Mouse (Mus musculus) embryo, embryonic 11.5 days (tissue): ENCODE measurements around the gene Gm44502.
"Not testable (repeated sequence)": the region's sequence is repeated elsewhere in the genome, so short reads cannot be mapped to it uniquely, and the experiment has no call there.

Experiments
- DNase-seq: peaks from one replicate; pipeline ENCODE4 v3.0.0-alpha.2; 2012; ENCODE audit warnings: low read depth, low spot score

The Gm44502 gene

DNA sequence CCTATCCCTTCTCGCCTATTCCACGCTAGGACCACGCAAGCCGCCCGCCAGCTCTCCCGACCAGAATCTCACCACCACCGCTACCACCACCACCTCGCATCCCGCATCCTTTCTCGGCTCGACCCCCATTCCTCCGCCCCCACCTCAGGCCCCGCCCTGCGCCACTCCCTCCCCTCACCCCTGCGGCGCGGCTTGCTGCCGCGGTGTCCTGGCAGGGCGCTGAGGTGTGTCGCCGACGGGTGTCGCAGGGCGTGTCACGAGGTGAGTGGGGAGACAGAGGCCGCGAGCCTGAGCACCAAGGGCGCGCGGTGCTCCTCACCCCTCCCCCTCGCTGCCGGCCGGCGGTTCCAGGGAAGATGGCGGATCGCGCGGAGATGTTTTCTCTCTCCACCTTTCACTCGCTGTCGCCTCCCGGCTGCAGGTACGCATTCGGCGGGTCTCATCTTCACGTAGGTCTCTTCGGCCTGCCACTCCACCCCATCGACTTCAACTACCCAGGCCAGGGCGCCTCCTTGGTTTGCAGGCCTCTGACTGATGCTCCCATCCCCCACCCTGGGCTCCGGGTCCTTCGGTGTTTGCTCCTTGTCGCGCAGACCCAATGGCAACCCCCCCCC lies 24.5 kb upstream of the Gm44502 start, which contains the start of gene Mapk8ip2:
Gene Mapk8ip2 (plus strand): TSS at position 49 of the 614 bp plus-strand sequence.
- no peak for DNase-seq

DNA sequence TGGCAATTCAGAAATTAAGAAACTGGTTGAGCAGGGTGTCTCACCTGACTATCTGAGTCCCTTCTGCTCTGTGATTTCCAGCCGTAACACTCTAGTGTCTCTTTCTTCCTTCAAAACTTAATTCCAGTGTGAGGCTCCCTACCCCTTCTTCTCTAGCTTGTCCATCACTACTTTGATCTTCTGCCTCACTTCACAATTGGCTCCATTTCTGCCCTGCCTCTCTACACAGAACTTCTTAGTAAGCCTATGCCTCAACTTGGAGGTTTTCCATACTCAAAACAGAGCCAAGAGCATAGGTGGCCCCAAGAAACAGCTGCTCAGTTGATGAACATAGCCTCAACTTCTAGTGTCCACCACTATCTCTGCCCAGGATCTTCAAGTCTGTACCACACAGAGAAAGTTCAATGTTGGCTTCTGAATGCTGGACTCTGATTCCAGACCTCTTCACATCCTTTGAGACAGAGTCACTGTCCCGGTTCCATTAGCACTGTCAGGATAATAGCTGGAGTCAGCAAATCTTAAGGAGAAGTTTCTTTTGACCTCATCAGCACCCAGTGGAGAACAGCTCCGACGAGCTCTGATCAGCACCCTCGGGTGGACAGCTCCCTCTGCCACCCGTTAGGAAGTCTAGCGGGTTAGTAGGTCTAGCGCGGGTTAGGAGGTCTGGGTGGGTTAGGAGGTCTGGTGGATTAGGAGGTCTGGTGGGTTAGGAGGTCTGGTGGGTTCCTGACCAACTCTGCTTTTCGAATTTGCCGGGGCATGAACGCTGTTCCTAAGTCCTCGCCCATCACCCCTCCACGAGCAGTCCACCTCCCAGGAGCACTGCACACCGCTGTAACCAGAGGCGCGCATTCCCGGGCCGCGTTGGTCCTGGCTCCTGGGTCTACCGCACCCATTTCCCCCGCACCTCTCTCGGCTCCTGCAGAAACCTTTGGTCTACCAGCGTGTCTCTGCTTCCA lies 23.7 kb upstream of the Gm44502 start:
- DNase-seq = no peak

- no peak for DNase-seq
Observed at GRCm38 (mm10) chr15:89442486-89443070, 13.1 kb upstream of the Gm44502 start.

DNA sequence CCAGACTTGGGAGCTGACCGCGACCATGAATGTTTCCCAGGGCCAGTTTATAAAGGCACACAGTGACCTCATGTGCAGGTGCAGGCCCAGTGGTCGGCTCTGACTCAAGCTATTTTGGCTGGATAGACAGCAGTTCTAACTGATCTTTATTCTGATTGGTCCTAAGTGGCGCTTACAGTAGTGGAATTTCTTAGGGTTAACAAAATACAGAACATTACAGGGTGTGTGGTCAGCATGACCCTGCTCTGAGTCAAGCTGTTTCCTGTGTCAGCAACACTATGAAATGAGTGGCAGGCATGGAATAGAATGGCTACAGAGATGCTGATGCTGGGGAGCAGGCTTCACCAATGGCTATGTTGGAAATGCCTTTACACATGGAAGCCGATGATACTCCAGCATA lies 6.4 kb upstream of the Gm44502 start:
- DNase-seq = no peak

GRCm38 (mm10) chr15:89434136-89434535 lies 4.6 kb upstream of the Gm44502 start:
- no peak for DNase-seq

DNA sequence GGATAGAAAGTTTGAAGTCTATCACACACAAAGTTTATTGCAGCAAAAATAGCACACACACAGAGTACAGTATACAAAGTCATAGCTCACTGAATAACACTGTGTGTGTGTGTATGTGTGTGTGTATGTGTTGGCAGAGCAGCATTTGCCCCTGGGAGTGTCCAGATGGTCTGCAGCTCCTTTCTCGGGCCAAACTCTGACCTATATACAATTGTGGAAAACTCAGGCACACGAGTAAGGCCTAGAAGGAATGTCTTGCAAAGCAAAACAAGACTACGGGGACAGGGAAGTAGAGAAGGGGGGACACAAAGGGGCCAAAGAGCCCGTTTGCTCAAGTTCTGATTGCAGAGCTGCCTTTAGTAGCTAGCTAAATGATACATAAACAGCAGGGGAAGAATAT lies 3.5 kb upstream of the Gm44502 start:
- DNase-seq = no peak

DNA sequence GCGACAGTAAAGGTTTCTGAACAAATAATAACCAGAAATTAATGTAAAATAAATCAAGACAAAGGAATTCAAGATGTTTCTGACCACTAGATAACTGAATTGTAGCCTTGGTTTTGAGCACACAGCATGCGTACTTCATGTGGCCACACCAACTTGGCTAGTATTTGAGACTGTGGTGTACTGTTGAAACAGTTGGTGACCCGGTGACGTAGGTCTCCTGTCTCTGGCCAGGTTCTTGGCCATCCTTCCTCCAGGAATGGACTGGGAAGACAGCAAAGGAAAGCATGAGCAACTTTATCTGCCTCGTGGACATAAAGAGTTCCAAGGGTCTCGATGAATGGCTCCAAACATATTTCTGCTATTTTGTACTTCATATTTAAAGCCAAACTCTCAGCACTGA lies 2.3 kb upstream of the Gm44502 start:
- DNase-seq = no peak

- DNase-seq = no peak
Observed at GRCm38 (mm10) chr15:89431271-89431670, 1.8 kb upstream of the Gm44502 start.

- DNase-seq = not testable (repeated sequence)
Observed at GRCm38 (mm10) chr15:89430771-89431170, 1.3 kb upstream of the Gm44502 start.

DNA sequence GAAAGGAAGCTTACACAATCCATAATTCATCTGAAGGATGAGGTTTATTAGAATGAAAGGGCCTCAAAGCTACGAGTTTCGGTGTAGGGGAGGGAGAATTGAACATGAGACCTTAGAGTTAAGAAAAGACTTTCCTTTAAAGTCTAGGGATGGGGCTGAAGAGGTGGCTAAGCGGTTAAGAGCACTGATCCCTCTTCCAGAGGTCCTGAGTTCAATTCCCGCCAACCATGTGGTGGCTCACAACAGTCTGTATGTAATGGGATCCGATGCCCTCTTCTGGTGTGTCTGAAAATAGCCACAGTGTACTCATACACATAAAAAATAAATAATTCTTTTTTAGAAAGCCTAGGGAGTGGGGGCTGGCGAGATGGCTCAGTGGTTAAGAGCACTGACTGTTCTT lies 845 bp upstream of the Gm44502 start:
- no peak for DNase-seq

GRCm38 (mm10) chr15:89428821-89429351 lies 610 bp downstream of the Gm44502 start:
- DNase-seq = no peak

- DNase-seq = no peak
Observed at GRCm38 (mm10) chr15:89428136-89428790, 1.2 kb downstream of the Gm44502 start.

GRCm38 (mm10) chr15:89426716-89427115 lies 2.8 kb downstream of the Gm44502 start:
- no peak for DNase-seq

GRCm38 (mm10) chr15:89425711-89426121 lies 3.8 kb downstream of the Gm44502 start, which contains the start of gene Cpt1b:
Gene Cpt1b, minus strand, starts transcription at chr15:89425863.
- no peak for DNase-seq

GRCm38 (mm10) chr15:89424621-89425020 lies 4.9 kb downstream of the Gm44502 start:
- DNase-seq = no peak

DNA sequence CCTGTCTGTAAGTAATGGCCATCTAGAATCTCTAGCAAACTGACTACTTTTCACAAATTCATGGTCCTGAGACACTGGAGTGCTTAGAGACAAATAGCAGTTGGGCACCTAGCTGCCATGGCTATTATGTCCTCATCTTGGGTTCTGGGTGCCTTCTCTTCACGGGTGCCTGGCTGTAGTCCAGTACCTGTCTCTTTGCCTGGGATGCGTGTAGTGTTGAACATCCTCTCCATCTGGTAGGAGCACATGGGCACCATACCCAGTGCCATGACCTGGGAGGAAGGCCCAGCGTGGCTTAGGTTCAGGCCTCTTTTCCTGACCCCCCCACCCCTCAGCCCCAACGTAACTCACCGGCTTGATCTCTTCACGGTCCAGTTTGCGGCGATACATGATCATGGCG lies 7.6 kb downstream of the Gm44502 start:
- DNase-seq = no peak

- no peak for DNase-seq
Observed at GRCm38 (mm10) chr15:89415282-89415681, 14.2 kb downstream of the Gm44502 start.

DNA sequence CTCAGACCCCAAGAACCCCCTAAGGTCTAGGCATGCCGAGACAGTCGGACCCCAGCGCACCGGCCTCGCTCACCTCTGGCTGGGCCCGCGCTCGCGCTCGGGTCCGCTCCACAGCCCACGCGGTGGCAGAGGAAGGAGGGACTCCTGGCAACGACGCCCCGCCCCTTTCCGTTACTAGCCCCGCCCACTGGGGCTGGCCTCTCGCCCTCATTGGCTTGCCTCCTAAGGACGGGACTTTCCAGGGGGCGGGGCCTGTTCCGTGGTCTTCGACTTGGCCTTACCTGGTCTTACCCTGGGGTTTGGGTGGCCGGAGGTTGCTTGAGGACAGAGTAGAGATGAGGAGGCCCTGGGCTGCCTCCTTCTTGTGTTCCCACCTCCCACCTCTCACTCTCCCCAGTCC lies 19.4 kb downstream of the Gm44502 start, which contains the start of gene Syce3:
Gene Syce3 (minus strand): TSS at position 386 of the 400 bp plus-strand sequence.
- no peak for DNase-seq

DNA sequence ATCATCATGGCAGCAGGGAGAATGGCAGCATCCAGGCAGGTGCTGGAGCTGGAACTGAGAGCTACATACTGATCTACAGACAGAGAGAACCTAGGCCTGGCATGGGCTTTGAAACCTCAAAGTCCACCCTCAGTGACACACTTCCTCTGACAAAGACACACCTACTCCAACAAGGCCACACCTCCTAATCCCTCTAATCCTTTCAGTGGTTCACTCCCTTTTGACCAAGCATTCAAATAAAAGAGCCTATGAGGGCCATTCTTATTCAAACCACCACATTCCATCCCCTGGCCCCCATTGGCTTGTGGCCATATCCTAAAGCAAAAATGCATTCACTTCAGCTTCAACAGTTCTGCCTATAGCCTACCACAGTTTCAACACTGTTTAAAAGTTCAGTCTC lies 22.8 kb downstream of the Gm44502 start:
- DNase-seq = no peak

- DNase-seq = no peak
Observed at GRCm38 (mm10) chr15:89404831-89405623, 24.5 kb downstream of the Gm44502 start.

DNA sequence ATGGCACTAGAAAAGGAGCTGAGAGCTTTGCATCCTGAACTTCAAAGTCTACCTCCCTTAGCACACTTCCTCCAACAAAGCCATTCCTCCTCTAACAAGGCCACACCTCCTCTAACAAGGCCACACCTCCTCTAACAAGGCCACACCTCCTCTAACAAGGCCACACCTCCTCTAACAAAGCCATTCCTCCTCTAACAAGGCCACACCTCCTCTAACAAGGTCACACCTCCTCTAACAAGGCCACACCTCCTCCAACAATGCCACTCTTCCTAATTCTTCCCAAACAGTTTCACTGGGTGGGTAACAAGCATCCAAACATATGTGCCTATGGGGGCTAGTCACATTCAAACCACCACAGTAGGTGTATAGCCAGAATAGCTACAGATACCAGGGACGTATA lies 27.0 kb downstream of the Gm44502 start:
- no peak for DNase-seq
